Mouse (Mus musculus) bone marrow macrophage, adult 2 months (primary cell): Measurements from ENCODE around the gene Ercc6l. TPM values are rescaled to one million over a fixed set of nuclear protein-coding genes. Genes with fewer than 3 reads are reported as not detected.

Experiments
- H3K27ac ChIP-seq: 2 replicates; pipeline ENCODE4 v1.5.1; 2012; ENCODE audit warnings: low read depth, low read length; ENCODE audit not compliant: insufficient read depth
- H3K4me1 ChIP-seq: 2 replicates; pipeline ENCODE4 v1.6.1; 2012; ENCODE audit warnings: low read length; ENCODE audit not compliant: control insufficient read depth, insufficient read depth
- H3K4me3 ChIP-seq: 2 replicates; pipeline ENCODE4 v1.5.1; 2012; ENCODE audit warnings: mild to moderate bottlenecking, low read length, moderate library complexity; ENCODE audit not compliant: insufficient read depth
- CTCF ChIP-seq: IDR thresholded peaks from 2 replicates; pipeline ENCODE4 v1.5.1; 2012; ENCODE audit warnings: low read depth, mild to moderate bottlenecking, low read length, moderate library complexity
- POLR2A ChIP-seq: IDR thresholded peaks from 2 replicates; pipeline ENCODE4 v1.6.1; 2012; ENCODE audit warnings: mild to moderate bottlenecking, low read depth, low read length, borderline replicate concordance
- polyA plus RNA-seq: library from polyadenylated mRNA; stranded (reverse); fragments of >200 nt; gene quantifications from 2 replicates; pipeline ENCODE4 v1.2.4, GENCODE M21; 2012; ENCODE audit not compliant: missing spikeins, insufficient read depth, insufficient read length

Gene Ercc6l
- polyA plus RNA-seq, 1 experiment = 7.8 TPM

GRCm38 (mm10) chrX:102169724-102170123 is 12.8 kb upstream of the Ercc6l start:
- Histone ChIP-seq H3K4me1 (no peaks in the 10 kb centered on the region), H3K4me3 (no peak overlapping the region), H3K27ac (no peak overlapping the region)
- TF ChIP-seq CTCF (no peak), POLR2A (no peak)

GRCm38 (mm10) chrX:102166986-102167385 is 10.1 kb upstream of the Ercc6l start:
- no peaks in the 10 kb centered on the region for H3K4me1 ChIP-seq
- no peak overlapping the region for H3K27ac ChIP-seq
- TF ChIP-seq CTCF = no peak
- TF ChIP-seq POLR2A = no peak
- no peak overlapping the region for H3K4me3 ChIP-seq

GRCm38 (mm10) chrX:102166521-102166920 is 9.6 kb upstream of the Ercc6l start:
- TF ChIP-seq CTCF = no peak
- TF ChIP-seq POLR2A = no peak
- no peaks in the 10 kb centered on the region for H3K4me1 ChIP-seq
- H3K27ac ChIP-seq = no peak overlapping the region
- no peak overlapping the region for H3K4me3 ChIP-seq

- TF ChIP-seq CTCF (no peak), POLR2A (no peak)
- Histone ChIP-seq H3K4me1 (no peaks in the 10 kb centered on the region), H3K4me3 (no peak overlapping the region), H3K27ac (no peak overlapping the region)
These were observed 6.6 kb upstream of the Ercc6l start for GRCm38 (mm10) chrX:102163529-102163928.

- no peaks in the 10 kb centered on the region for H3K4me1 ChIP-seq
- H3K27ac ChIP-seq = no peak overlapping the region
- no peak overlapping the region for H3K4me3 ChIP-seq
- TF ChIP-seq POLR2A (no peak), CTCF (no peak)
These were observed 6.2 kb upstream of the Ercc6l start for GRCm38 (mm10) chrX:102163096-102163495.

GRCm38 (mm10) chrX:102160528-102160927 is 3.6 kb upstream of the Ercc6l start:
- TF ChIP-seq CTCF (no peak), POLR2A (no peak)
- H3K4me1 ChIP-seq = peaks cover 4% of the 10 kb centered on the region; the same call in 1 of the 2 replicates
- H3K4me3 ChIP-seq = no peak overlapping the region
- no peak overlapping the region for H3K27ac ChIP-seq

GRCm38 (mm10) chrX:102159778-102160177 is 2.9 kb upstream of the Ercc6l start:
- no peak for TF ChIP-seq POLR2A
- peak; percentile 29; the same call in 1 of the 2 replicates for TF ChIP-seq CTCF
- no peak overlapping the region for H3K27ac ChIP-seq
- H3K4me1 ChIP-seq = peaks cover 4% of the 10 kb centered on the region; the same call in 1 of the 2 replicates
- H3K4me3 ChIP-seq = no peak overlapping the region

- Histone ChIP-seq H3K27ac (peak overlapping the region; percentile 63), H3K4me1 (peaks cover 4% of the 10 kb centered on the region; the same call in 1 of the 2 replicates), H3K4me3 (peak overlapping the region; percentile 45)
- TF ChIP-seq POLR2A (no peak), CTCF (peak; percentile 13; the same call in 1 of the 2 replicates)
These were observed 516 bp upstream of the Ercc6l start for GRCm38 (mm10) chrX:102157423-102157791.

- TF ChIP-seq CTCF (no peak), POLR2A (no peak)
- Histone ChIP-seq H3K4me3 (no peak overlapping the region), H3K27ac (no peak overlapping the region), H3K4me1 (0 out of 2 replicates have a peak, but pooled peaks cover 2% of the 10 kb centered on the region)
These were observed 15.7 kb downstream of the Ercc6l start for GRCm38 (mm10) chrX:102141157-102141556.

GRCm38 (mm10) chrX:102121321-102121720 is 35.6 kb downstream of the Ercc6l start:
- TF ChIP-seq CTCF = no peak
- TF ChIP-seq POLR2A = no peak
- peaks cover 15% of the 10 kb centered on the region for H3K4me1 ChIP-seq
- no peak overlapping the region for H3K4me3 ChIP-seq
- no peak overlapping the region for H3K27ac ChIP-seq

- Histone ChIP-seq H3K27ac (peak within 1 kb of the TSS; percentile 42), H3K4me3 (peak within 1 kb of the TSS; percentile 81), H3K4me1 (peaks cover 18% of the 10 kb centered on the region)
- no peak for TF ChIP-seq POLR2A
- TF ChIP-seq CTCF = no peak
These were observed 37.6 kb downstream of the Ercc6l start, which contains the start of gene Pin4 for GRCm38 (mm10) chrX:102119042-102119864. TSS of gene Pin4 (plus strand) at chrX:102119447.
